Mouse (Mus musculus) effector memory CD4-positive, alpha-beta T cell, adult 7 months (primary cell): ENCODE data around the gene 4930595M18Rik. TPM values are rescaled to one million over a fixed set of nuclear protein-coding genes. Genes with fewer than 3 reads are reported as not detected.

Experiments
- polyA plus RNA-seq: library from polyadenylated mRNA; unstranded; fragments of 100-300 nt; shearing (Covaris generic); gene quantifications from one replicate; pipeline ENCODE4 v1.2.1, GENCODE M21; 2017

The 4930595M18Rik gene
- polyA plus RNA-seq, result not detected

GRCm38 (mm10) chrX:81458021-81458420, at the start of gene 4930595M18Rik:
Gene 4930595M18Rik, minus strand, starts transcription at chrX:81458121.

